Mouse (Mus musculus): ENCODE results near the gene Arfgap2.
"Not testable (repeated sequence)": the region's sequence is repeated elsewhere in the genome, so short reads cannot be mapped to it uniquely, and the experiment has no call there.

The Arfgap2 gene

GRCm38 (mm10) chr2:91264711-91265681 lies at the start of gene Arfgap2:
TSS of gene Arfgap2 (plus strand) at chr2:91264974.
- peak; percentile 90 to 94 for DNase-seq (ENCODE audit: low spot score in 2 of 2)

DNA sequence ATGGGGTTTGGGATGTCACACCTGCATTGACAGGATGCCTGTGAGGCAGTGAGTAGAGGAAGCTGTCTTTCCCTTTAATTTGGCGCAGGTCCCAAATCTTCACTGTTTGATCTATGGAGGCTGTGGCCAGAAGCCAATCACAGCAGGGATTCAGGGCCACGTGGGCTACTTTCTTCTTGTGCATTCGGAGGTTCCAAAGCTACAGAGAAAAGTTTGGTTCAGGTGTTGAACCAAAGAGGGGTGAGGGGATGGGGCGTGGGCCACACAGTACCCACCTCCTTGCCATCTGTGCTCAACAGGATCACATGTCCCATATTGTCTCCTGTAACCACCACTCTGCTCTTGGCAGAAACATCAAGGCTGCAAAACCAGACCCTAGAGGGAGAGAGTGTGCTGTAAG lies 47.7 kb upstream of the Arfgap2 start:
- DNase-seq (ENCODE audit: low spot score in 2 of 2) = no peak

DNA sequence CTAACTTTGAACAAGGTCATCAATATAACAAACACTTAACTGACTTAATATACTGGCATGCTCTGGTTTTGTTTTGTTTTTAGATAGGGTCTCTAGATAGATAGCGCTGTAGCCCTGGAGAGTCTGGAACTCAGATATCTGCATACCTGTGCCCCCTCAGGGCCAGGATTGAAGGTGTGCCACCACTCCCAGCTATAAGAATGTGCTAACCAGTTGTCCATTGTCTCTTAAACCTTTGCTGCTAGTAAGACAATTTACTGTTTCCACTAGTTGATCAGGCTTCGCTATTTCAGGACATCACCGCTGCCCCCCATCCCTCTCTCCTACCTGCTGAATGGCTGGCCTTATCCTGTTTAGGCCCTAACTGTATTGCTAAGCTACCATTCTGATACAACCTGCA lies 44.3 kb upstream of the Arfgap2 start:
- no peak for DNase-seq (ENCODE audit: low spot score in 2 of 2)

DNA sequence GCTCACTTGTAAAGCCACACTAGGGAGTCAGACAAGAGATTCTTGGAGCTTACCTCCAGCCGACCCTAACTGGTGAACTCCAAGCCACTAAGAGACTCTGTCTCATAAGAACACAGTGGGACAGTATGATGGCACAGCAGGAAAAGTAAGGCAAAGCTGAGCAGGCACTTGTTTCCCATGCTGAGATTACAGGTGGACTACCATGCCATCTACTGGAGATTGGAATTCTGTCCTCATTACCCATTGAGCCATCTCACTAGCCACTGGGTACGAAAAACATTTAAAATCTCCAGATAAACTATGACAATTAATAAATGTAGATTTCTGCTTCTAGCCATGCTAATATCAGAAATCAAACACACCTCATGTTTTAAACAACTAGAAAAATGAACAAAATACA lies 41.2 kb upstream of the Arfgap2 start:
- DNase-seq (ENCODE audit: low spot score in 2 of 2) = no peak

- DNase-seq (ENCODE audit: low spot score in 2 of 2) = no peak
These were observed 35.0 kb upstream of the Arfgap2 start for GRCm38 (mm10) chr2:91229735-91230134.

DNA sequence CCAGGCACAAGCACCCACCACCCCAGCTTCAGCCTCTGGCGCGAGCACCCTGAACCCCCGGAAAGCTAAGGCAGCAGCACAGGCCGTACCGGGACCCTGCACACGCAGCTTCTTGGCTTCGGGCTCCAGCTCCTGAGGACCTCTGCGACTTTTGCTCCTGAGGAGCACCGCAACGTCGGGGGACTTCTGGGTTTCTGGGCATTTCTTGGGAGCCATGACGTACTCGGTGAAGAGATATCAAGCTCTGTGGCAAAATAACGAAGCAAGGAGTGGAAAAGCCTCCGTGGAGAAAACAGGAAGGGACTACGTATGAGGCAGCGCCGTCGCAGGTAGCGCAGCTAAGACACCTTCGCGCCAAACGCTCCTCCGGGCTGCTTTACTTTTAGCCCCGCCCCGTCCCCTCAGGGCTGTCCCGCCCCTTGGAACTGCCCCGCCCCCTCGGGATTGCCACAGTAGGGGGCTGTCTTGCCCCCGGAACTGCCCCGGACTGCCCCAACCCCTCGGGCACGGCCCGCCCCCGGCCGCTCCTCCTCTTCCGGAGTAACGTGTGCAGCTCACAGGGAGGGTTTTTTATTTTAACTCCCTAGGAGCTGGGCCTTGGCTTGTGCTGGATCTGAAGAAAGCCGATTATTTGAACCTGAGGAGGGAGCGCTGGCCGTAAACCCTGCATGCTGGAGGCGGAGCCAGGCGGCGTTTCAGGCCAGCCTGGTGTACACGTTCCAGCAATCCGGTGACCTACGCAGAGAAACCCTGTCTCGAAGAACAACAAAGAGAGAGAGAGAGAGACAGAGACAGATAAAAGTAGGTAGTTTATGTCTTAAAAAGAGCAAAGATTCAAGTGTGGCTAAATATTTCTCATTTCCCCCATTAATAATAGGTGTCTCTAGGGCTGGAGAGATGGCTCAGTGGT lies 27.9 kb upstream of the Arfgap2 start, which contains the start of gene Ddb2:
TSS of gene Ddb2 (minus strand) at position 382 of the 910 bp plus-strand sequence.
- peak; percentile 81 to 89 for DNase-seq (ENCODE audit: low spot score in 2 of 2)

GRCm38 (mm10) chr2:91237511-91238080 lies 27.2 kb upstream of the Arfgap2 start:
- DNase-seq (ENCODE audit: low spot score in 2 of 2) = not testable (repeated sequence)

- DNase-seq (ENCODE audit: low spot score in 2 of 2) = no peak
These were observed 22.2 kb upstream of the Arfgap2 start for GRCm38 (mm10) chr2:91242547-91242946.

DNA sequence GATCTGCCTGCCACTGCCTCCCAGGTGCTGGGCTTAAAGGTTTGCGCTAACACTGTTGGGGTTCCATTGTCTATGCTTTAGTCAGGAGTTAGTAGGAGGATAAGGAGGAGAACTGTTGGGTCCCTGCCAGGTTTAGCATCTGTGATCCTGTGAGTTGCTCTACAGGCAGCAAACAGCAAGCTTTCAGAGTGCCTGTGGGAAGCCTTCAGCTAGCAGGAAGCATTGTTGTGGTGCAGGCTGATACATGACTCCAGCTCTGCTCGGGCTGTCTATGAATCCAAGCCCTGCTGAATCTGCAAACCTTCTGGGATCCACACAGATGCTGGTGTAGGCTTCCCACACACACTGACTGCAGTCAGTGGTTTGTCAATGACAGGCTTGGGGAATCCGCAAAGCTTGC lies 21.4 kb upstream of the Arfgap2 start:
- DNase-seq (ENCODE audit: low spot score in 2 of 2) = no peak

DNA sequence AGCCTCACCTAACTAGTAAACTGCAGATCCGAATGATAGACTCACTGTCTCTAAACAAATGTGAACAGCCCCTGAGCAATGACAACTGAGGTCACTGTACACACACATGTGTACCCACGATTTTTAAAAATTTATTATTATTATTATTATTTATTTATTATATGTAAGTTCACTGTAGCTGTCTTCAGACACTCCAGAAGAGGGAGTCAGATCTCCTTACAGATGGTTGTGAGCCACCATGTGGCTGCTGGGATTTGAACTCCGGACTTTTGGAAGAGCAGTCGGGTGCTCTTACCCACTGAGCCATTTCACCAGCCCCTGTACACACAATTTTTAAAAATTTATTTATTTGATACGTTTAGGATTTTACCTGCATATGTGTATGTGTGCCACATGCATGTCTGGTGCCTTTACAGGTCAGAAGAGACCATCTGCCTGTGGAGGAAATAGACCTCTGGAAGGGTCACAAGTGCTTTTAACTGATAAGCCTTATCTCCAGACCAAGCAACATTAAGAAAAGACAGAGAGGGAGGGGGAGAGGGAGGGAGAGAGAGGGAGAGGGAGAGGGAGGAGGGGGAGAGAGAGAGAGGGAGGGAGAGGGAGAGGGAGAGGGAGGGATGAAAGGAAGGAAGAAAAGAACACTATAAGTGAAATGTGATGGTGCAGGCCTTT lies 20.1 kb upstream of the Arfgap2 start:
- DNase-seq (ENCODE audit: low spot score in 2 of 2) = no peak

DNA sequence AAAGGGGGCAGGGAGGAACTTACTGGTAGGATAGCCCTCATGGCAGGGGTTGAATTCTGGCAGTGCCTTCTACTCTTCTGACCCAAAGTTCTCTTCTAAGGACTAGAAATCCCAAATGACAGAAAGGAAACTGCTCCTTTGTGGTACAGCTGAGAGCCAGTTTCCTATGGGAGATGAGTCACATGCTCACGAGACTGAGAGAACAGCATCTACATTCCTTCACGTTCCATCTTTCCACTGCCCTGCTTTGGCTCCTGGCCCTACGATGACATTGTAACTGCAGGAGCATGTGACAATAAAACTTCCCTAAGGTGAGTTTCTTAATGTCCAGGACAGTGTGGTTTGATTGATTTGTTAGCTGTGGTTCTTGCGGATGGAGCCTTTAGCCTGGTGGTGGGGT lies 16.4 kb upstream of the Arfgap2 start:
- DNase-seq (ENCODE audit: low spot score in 2 of 2) = no peak

DNA sequence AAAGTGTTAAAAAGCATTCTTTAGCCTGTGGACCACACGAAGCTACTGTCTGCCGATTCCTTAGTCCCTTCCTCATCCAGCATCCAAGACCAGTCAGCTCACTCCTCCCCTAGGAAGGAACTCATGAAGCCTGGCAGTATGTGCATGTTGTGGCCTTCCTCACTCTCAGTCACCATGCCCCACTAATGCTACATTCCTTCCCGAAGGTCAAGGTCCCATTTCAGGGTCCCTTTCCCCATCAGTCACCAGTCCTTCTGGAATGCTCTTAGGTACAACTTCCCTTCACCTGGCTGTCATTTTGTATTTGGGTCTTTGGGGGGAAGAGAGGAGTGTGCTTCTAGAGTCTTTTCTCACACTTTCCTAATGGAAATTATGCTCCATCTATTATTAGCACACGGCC lies 12.8 kb upstream of the Arfgap2 start:
- DNase-seq (ENCODE audit: low spot score in 2 of 2) = no peak

- no peak for DNase-seq (ENCODE audit: low spot score in 2 of 2)
These were observed 12.3 kb upstream of the Arfgap2 start for GRCm38 (mm10) chr2:91252512-91252911.

- DNase-seq (ENCODE audit: low spot score in 2 of 2) = no peak
These were observed 9.9 kb upstream of the Arfgap2 start for GRCm38 (mm10) chr2:91254725-91255380.

DNA sequence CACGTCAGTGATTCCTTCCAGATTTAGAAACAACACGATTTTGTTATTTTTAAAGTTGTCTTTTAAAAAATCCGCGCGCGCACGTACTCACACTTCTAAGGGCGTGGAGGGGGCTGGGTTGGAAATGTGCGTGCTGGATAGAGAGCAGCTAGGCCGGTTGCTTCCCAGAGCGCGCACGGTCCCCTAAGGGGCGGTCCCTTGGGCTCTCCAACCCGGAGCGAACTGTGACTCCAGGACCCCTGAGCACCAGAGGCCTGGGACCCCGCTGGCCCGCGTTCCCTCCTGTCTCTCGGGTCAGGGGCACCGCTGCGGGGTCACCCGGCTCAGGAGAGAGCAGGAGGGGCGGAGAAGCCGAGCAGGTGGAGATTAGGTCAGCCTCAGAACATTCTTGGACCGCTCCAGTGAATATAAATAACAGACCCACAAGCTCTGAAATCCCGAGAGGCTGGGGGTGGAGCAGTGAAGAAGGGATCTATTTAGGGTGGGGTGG lies 9.1 kb upstream of the Arfgap2 start, which contains the start of gene Pacsin3:
TSS of gene Pacsin3 (plus strand) at position 294 of the 490 bp plus-strand sequence.
- DNase-seq (ENCODE audit: low spot score in 2 of 2) = no peak

GRCm38 (mm10) chr2:91256256-91257125 lies 8.3 kb upstream of the Arfgap2 start:
- no peak for DNase-seq (ENCODE audit: low spot score in 2 of 2)

GRCm38 (mm10) chr2:91257126-91257980 lies 7.4 kb upstream of the Arfgap2 start:
- DNase-seq (ENCODE audit: low spot score in 2 of 2) = no peak

DNA sequence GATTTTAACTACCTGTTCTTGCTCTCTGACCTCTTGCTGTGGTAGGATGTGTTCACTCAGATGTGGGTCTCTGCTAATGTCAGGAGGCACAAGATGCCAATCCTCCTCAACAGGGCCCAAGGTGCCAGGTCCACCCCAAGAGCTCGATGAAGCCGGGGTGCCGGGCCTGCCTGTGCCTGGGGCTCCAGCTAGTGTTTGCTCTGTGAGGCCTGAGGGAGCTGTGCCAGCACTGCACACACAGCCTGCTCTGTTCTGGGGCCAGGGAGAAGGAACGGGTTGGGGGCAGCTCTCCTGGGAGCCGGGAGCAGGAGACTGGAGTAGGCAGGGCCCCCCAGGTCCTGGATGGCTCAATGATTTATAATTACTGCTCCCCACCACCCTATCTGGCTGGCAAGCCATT lies 6.7 kb upstream of the Arfgap2 start:
- DNase-seq (ENCODE audit: low spot score in 2 of 2) = no peak

DNA sequence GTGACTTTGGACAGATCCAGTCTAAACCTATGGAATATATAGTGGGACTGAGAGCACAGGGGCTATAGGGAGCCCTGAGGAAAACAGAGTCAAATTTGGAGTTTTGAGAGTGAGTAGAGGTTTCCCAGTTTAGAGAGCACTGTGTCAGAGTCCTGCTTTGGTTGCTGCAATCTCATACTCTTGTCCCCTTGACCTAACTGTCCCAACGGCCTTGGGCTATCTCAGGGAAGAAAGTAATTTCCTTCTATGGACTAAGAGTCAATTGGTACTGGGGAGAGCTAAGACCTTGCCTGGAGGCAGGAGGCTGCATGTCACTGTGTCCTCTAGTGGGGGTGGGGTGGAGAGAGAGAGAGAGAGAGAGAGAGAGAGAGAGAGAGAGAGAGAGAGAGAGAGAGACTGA lies 5.9 kb upstream of the Arfgap2 start:
- DNase-seq (ENCODE audit: low spot score in 2 of 2) = no peak

Data from spleen, postnatal 14 days (tissue).